Mouse (Mus musculus) embryonic facial prominence, embryonic 15.5 days (tissue): ENCODE data around the gene Irs3. TPM values are rescaled to one million over a fixed set of nuclear protein-coding genes. Genes with fewer than 3 reads are reported as not detected.

Experiments used
- ATAC-seq: fragments of 200-750 bp; cut with Nextera tagmentation; 2 replicates; pipeline ENCODE4 v1.8.0; 2017; ENCODE audit warnings: low read depth, moderate TSS enrichment; ENCODE audit not compliant: insufficient number of reproducible peaks, low FRiP score, low TSS enrichment
- H3K27ac ChIP-seq: fragments of 300-500 bp; sonication (generic); replicated peaks from 2 replicates; pipeline ENCODE4 v1.5.1; 2015; ENCODE audit warnings: mild to moderate bottlenecking, inconsistent platforms
- H3K27me3 ChIP-seq: fragments of 300-500 bp; sonication (generic); 2 replicates; pipeline ENCODE4 v1.6.1; 2015; ENCODE audit warnings: inconsistent platforms
- H3K36me3 ChIP-seq: fragments of 300-500 bp; sonication (generic); 2 replicates; pipeline ENCODE4 v1.6.1; 2015; ENCODE audit warnings: mild to moderate bottlenecking, inconsistent platforms
- H3K4me1 ChIP-seq: fragments of 300-500 bp; sonication (generic); 2 replicates; pipeline ENCODE4 v1.6.1; 2015; ENCODE audit warnings: inconsistent platforms
- H3K4me2 ChIP-seq: fragments of 300-500 bp; sonication (generic); replicated peaks from 2 replicates; pipeline ENCODE4 v1.6.1; 2015; ENCODE audit warnings: mild to moderate bottlenecking, inconsistent platforms
- H3K4me3 ChIP-seq: fragments of 300-500 bp; sonication (generic); replicated peaks from 2 replicates; pipeline ENCODE4 v1.5.1; 2015; ENCODE audit warnings: mild to moderate bottlenecking, inconsistent platforms
- H3K9ac ChIP-seq: fragments of 300-500 bp; sonication (generic); 2 replicates; pipeline ENCODE4 v1.6.1; 2015; ENCODE audit warnings: inconsistent platforms
- H3K9me3 ChIP-seq: fragments of 300-500 bp; sonication (generic); replicated peaks from 2 replicates; pipeline ENCODE4 v1.6.1; 2016; ENCODE audit warnings: inconsistent platforms
- WGBS: fragments of 180-500 bp; shearing (Covaris S2); methylation state at CpG from one replicate; pipeline ENCODE4 v1.1.7; 2015; 5-methylcytosine and 5-hydroxymethylcytosine counted together
- polyA plus RNA-seq: library from polyadenylated mRNA; unstranded; fragments of >200 nt; fragmentation: Nextera tagmentation; extraction: Ambion mirVana; gene quantifications from 2 replicates; pipeline ENCODE4 v1.2.1, GENCODE M21; 2015

Gene Irs3
- polyA plus RNA-seq, 1 experiment from 2014 or later = 0.16 TPM

GRCm38 (mm10) chr5:137600619-137601364 lies 44.7 kb downstream of the Irs3 start, which contains the start of gene Mospd3:
Mospd3 (minus strand) TSS chr5:137601058.
- H3K9ac ChIP-seq = peak within 1 kb of the TSS; percentile 94
- under 1% methylated on average over 41 of the region's 41 CpGs for WGBS
- H3K9me3 ChIP-seq = no peaks in the 10 kb centered on the region
- H3K4me1 ChIP-seq = peaks cover 23% of the 10 kb centered on the region
- no peaks in the 10 kb centered on the region for H3K27me3 ChIP-seq
- peak within 1 kb of the TSS; percentile 92 for H3K4me2 ChIP-seq
- peak within 1 kb of the TSS; percentile 72 for H3K4me3 ChIP-seq
- peak within 1 kb of the TSS; percentile 89 for H3K27ac ChIP-seq
- peaks cover 23% of the 10 kb centered on the region for H3K36me3 ChIP-seq
- ATAC-seq = peak; percentile 95

GRCm38 (mm10) chr5:137600281-137600618 lies 45.3 kb downstream of the Irs3 start:
- H3K9me3 ChIP-seq = no peaks in the 10 kb centered on the region
- peaks cover 17% of the 10 kb centered on the region for H3K36me3 ChIP-seq
- H3K27ac ChIP-seq = peak overlapping the region; percentile 89
- peaks cover 23% of the 10 kb centered on the region for H3K4me1 ChIP-seq
- peak overlapping the region; percentile 72 for H3K4me3 ChIP-seq
- peak overlapping the region; percentile 94 for H3K9ac ChIP-seq
- peak overlapping the region; percentile 92 for H3K4me2 ChIP-seq
- no peak for ATAC-seq
- 2% methylated on average over 19 of the region's 19 CpGs for WGBS
- no peaks in the 10 kb centered on the region for H3K27me3 ChIP-seq

GRCm38 (mm10) chr5:137599600-137599999 lies 45.9 kb downstream of the Irs3 start:
- H3K4me2 ChIP-seq = peak overlapping the region; percentile 92
- H3K4me1 ChIP-seq = peaks cover 23% of the 10 kb centered on the region
- H3K4me3 ChIP-seq = peak overlapping the region; percentile 72
- no peaks in the 10 kb centered on the region for H3K27me3 ChIP-seq
- WGBS = 48% methylated on average over 9 of the region's 9 CpGs
- no peak overlapping the region; the same call in 1 of the 2 replicates for H3K27ac ChIP-seq
- H3K9ac ChIP-seq = peak overlapping the region; percentile 94
- ATAC-seq = no peak
- H3K9me3 ChIP-seq = no peaks in the 10 kb centered on the region
- H3K36me3 ChIP-seq = peaks cover 11% of the 10 kb centered on the region; the same call in 1 of the 2 replicates

- H3K4me3 ChIP-seq = no peak overlapping the region
- no peak overlapping the region for H3K27ac ChIP-seq
- no peaks in the 10 kb centered on the region for H3K9me3 ChIP-seq
- H3K9ac ChIP-seq = no peak overlapping the region
- peaks cover 8% of the 10 kb centered on the region; the same call in 1 of the 2 replicates for H3K36me3 ChIP-seq
- ATAC-seq = no peak
- no peaks in the 10 kb centered on the region for H3K27me3 ChIP-seq
- no peak overlapping the region for H3K4me2 ChIP-seq
- 78% methylated on average over 2 of the region's 2 CpGs for WGBS
- H3K4me1 ChIP-seq = peaks cover 20% of the 10 kb centered on the region
These were observed 47.3 kb downstream of the Irs3 start for GRCm38 (mm10) chr5:137598100-137598826.

GRCm38 (mm10) chr5:137597625-137598024 lies 47.9 kb downstream of the Irs3 start:
- ATAC-seq = no peak
- Histone ChIP-seq H3K9me3 (no peaks in the 10 kb centered on the region), H3K4me2 (no peak overlapping the region), H3K4me3 (no peak overlapping the region), H3K9ac (no peak overlapping the region), H3K27me3 (no peaks in the 10 kb centered on the region), H3K36me3 (peaks cover 8% of the 10 kb centered on the region; the same call in 1 of the 2 replicates), H3K27ac (no peak overlapping the region), H3K4me1 (peaks cover 15% of the 10 kb centered on the region)
- WGBS = 91% methylated on average over 6 of the region's 6 CpGs

GRCm38 (mm10) chr5:137596601-137597261 lies 48.8 kb downstream of the Irs3 start:
- Histone ChIP-seq H3K36me3 (peaks cover 8% of the 10 kb centered on the region; the same call in 1 of the 2 replicates), H3K9me3 (no peaks in the 10 kb centered on the region), H3K4me3 (0 out of 2 replicates have a peak overlapping the region, but pooled peaks have one; percentile 7), H3K27me3 (no peaks in the 10 kb centered on the region), H3K9ac (no peak overlapping the region), H3K27ac (0 out of 2 replicates have a peak overlapping the region, but pooled peaks have one; percentile 34), H3K4me1 (peaks cover 11% of the 10 kb centered on the region), H3K4me2 (peak overlapping the region; percentile 24; the same call in 1 of the 2 replicates)
- WGBS = 32% methylated on average over 30 of the region's 30 CpGs
- ATAC-seq = no peak

GRCm38 (mm10) chr5:137595921-137596320 lies 49.6 kb downstream of the Irs3 start:
- Histone ChIP-seq H3K4me3 (no peak overlapping the region), H3K27ac (no peak overlapping the region), H3K36me3 (peaks cover 8% of the 10 kb centered on the region; the same call in 1 of the 2 replicates), H3K27me3 (no peaks in the 10 kb centered on the region), H3K4me1 (peaks cover 11% of the 10 kb centered on the region), H3K4me2 (no peak overlapping the region), H3K9me3 (no peaks in the 10 kb centered on the region), H3K9ac (no peak overlapping the region)
- 82% methylated on average over 7 of the region's 7 CpGs for WGBS
- ATAC-seq = no peak

Other genes with a start within 250 kb of the Irs3 start
- 0.21 and 0.23 TPM in 2 replicates for gene Zan, start 168.7 kb downstream of the Irs3 start, polyA plus RNA-seq
- 45.1 and 45.9 TPM in 2 replicates for gene Pop7, start 143.2 kb downstream of the Irs3 start, polyA plus RNA-seq
- 12.7 and 15.5 TPM in 2 replicates for gene Gigyf1, start 127.2 kb downstream of the Irs3 start, polyA plus RNA-seq
- not detected in 2 replicates for gene Epo, start 112.5 kb downstream of the Irs3 start, polyA plus RNA-seq
- gene Gnb2, start 112.2 kb downstream of the Irs3 start, polyA plus RNA-seq = 442 and 451 TPM in 2 replicates
- 1.4 and 2.8 TPM in 2 replicates for gene Actl6b, start 92.2 kb downstream of the Irs3 start, polyA plus RNA-seq
- gene Tfr2, start 75.9 kb downstream of the Irs3 start, polyA plus RNA-seq = 1.5 and 2.0 TPM in 2 replicates
- 43.3 and 47.3 TPM in 2 replicates for gene Mospd3, start 44.7 kb downstream of the Irs3 start, polyA plus RNA-seq
- gene Pcolce, start 31.9 kb downstream of the Irs3 start, polyA plus RNA-seq = 261 and 273 TPM in 2 replicates
- 0.25 and 0.26 TPM in 2 replicates for gene Fbxo24, start 16.7 kb downstream of the Irs3 start, polyA plus RNA-seq
- 37.2 and 48.9 TPM in 2 replicates for gene Lrch4, start 16.6 kb downstream of the Irs3 start, polyA plus RNA-seq
- 12.7 and 13.1 TPM in 2 replicates for gene Gm20605, start 16.5 kb downstream of the Irs3 start, polyA plus RNA-seq
- gene Sap25, start 4.4 kb downstream of the Irs3 start, polyA plus RNA-seq = 10.1 and 10.2 TPM in 2 replicates
- gene Agfg2, start 39.0 kb upstream of the Irs3 start, polyA plus RNA-seq = 16.5 and 18.1 TPM in 2 replicates
- gene Nyap1, start 95.9 kb upstream of the Irs3 start, polyA plus RNA-seq = 4.6 and 4.7 TPM in 2 replicates
- gene Tsc22d4, start 100.0 kb upstream of the Irs3 start, polyA plus RNA-seq = 167 and 175 TPM in 2 replicates
- 34.5 and 39.9 TPM in 2 replicates for gene Ppp1r35, start 133.1 kb upstream of the Irs3 start, polyA plus RNA-seq
- gene Mepce, start 141.9 kb upstream of the Irs3 start, polyA plus RNA-seq = 12.4 and 13.7 TPM in 2 replicates
- gene Zcwpw1, start 142.1 kb upstream of the Irs3 start, polyA plus RNA-seq = 22.4 and 26.1 TPM in 2 replicates
- 0.68 and 1.5 TPM in 2 replicates for gene Pilra, start 190.6 kb upstream of the Irs3 start, polyA plus RNA-seq
- gene Pilrb1, start 212.4 kb upstream of the Irs3 start, polyA plus RNA-seq = 0.19 TPM in 1 of 2 replicates, not detected in the other
- 0.39 and 1.2 TPM in 2 replicates for gene Pilrb2, start 226.1 kb upstream of the Irs3 start, polyA plus RNA-seq